Mouse (Mus musculus): ENCODE results near the gene Slc22a20. TPM values are rescaled to one million over a fixed set of nuclear protein-coding genes. Genes with fewer than 3 reads are reported as not detected.
A peak's percentile ranks its signal among the peaks of the same experiment; 100 is the strongest.

Gene Slc22a20
- total RNA-seq, 2 experiments from 2014 or later: not detected

DNA sequence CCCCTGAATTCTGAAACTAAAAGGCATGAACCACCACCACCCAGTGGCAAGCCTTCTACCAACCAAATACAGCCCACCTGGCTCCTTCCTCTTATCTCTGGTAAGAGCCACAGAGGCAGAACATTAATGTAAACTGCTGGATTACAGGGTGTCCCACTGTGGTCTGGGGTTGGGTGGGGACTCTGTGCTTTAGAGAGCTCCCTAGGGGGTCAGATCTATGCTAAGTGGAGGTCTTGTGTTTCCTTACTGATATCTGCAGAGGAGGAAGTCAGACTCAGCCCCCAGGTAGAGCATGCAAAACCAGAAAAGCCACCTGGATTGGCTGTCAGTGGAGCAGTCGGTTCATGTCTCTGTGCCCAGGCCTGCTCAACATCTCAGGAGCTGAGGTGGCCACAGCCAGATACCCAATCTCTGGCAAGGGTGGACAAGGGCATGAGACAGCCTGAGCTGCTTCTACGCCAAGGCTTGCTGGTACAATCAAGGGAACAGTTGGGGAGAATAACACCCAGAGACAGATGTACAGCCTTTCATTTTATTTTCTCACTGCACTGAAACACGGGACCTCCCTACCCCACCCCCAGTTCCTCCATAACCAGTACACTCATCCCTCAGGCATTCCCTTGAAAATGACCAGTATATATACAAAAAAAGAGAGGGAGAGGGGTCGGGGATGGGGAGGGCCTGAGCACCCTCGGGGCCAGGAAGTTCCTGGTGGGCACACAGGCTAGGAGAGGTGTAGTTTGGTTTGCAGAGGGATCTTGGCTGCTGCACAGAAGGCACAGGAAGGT, 2.3 kb upstream of the Slc22a20 start:
- Histone ChIP-seq H3K4me3 (no peak overlapping the region), H3K27ac (no peak overlapping the region)
- DNase-seq (ENCODE audit: extremely low spot score in 1 of 2, low spot score in 2 of 2): no peak
- TF ChIP-seq CTCF (IDR thresholded peaks at IDR 0.05): no peak
- intact Hi-C loops (cut with DNase I): no loop called here

DNA sequence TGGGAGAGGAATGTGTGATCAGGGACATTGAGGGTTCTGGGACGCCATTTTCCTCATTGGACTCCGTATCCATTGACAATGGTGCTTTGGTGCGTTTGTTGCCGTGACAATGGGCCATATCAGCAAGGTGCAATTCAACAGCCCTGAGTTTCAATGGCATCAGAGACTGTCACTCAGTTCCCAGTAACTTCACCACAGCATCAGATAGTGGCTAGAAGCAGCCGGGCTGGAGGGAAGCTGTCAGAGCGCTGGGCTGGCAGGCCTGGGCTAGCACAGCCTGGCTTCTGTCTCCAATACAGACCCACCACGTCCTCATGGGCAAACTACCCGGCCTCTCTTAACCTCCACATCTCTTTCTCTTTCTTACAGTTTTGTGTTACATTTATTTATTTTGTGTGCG, 5.5 kb downstream of the Slc22a20 start:
- Histone ChIP-seq H3K27ac (no peak overlapping the region), H3K4me3 (no peak overlapping the region)
- intact Hi-C loops (cut with DNase I): loop anchor here (5.0 kb wide), 1 partner anchor 337 kb away; no protein-coding TSS in a partner anchor
- no peak for TF ChIP-seq CTCF (IDR thresholded peaks at IDR 0.05)
- no peak for DNase-seq (ENCODE audit: extremely low spot score in 1 of 2, low spot score in 2 of 2)

DNA sequence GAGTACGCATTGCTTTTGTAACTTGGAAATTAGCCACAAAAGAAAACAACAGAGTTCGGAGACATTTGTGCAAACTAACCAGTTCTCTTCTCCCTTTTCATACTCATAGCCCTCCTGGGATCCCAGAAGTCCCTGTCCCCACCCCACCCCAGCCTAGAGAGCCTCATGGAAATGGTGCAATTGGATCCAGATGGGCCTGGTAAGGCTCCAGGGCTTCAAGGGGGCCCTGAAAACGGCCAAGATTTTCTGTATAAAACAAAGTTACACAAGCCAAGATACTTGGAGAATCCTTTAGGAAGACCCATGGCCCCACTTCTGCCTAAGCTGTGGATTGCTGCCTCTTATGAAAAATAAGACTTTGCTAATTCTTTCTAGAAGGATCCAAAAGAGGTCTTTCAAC, 8.2 kb downstream of the Slc22a20 start:
- H3K27ac ChIP-seq: no peak overlapping the region
- TF ChIP-seq CTCF (IDR thresholded peaks at IDR 0.05): no peak
- no peak for DNase-seq (ENCODE audit: extremely low spot score in 1 of 2, low spot score in 2 of 2)
- intact Hi-C loops (cut with DNase I): loop anchor here (2.0 kb wide), 1 partner anchor 49 kb away; no protein-coding TSS in a partner anchor
- H3K4me3 ChIP-seq: no peak overlapping the region

DNA sequence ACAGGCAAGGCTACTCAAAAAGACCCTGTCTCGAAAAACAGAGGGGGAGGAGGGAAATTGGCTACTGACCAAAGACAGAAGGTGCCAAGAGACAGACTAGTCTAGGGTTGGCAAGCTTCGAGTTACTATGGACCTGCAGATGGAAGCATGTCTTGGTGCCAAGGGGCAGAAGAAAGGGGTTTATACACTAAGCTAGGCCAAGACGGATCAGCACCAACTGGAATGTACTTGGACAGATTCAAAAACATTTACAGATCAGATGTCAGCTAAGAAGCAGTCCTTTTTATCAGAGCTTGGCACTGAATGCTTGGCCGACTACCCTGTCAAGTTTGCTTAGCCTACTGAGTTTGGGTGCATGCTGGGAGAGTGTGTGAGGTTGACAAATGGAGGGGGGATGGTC, 10.3 kb downstream of the Slc22a20 start:
- TF ChIP-seq CTCF (IDR thresholded peaks at IDR 0.05): no peak
- intact Hi-C loops (cut with DNase I): no loop called here
- Histone ChIP-seq H3K4me3 (no peak overlapping the region), H3K27ac (no peak overlapping the region)
- DNase-seq (ENCODE audit: extremely low spot score in 1 of 2, low spot score in 2 of 2): no peak

DNA sequence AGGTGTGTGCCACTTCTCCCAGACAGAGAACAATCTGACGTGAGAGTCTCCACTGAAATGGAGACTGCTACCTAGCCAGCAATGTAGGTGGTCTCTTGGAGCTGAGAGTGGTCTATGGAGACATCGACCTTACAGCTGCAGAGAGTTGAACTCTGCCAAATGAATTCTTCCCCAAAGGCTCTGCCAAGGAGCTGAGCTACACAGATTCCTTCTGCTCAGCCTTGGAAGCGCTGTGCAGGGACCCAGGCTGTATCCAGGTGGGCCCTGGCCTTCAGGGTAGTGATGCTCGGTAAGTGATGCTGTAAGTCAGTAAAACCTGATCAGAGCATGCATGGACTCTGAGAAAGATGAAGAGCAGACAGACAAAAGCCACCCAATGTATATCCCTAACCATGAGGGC, 10.8 kb downstream of the Slc22a20 start:
- Histone ChIP-seq H3K27ac (no peak overlapping the region), H3K4me3 (no peak overlapping the region)
- intact Hi-C loops (cut with DNase I): no loop called here
- DNase-seq (ENCODE audit: extremely low spot score in 1 of 2, low spot score in 2 of 2): no peak
- no peak for TF ChIP-seq CTCF (IDR thresholded peaks at IDR 0.05)

GRCm38 (mm10) chr19:5967664-5968063, 18.3 kb downstream of the Slc22a20 start:
- no peak for DNase-seq (ENCODE audit: extremely low spot score in 1 of 2, low spot score in 2 of 2)
- Histone ChIP-seq H3K27ac (no peak overlapping the region), H3K4me3 (no peak overlapping the region)
- intact Hi-C loops (cut with DNase I): no loop called here
- TF ChIP-seq CTCF (IDR thresholded peaks at IDR 0.05): no peak

- intact Hi-C loops (cut with DNase I): no loop called here
Observed at GRCm38 (mm10) chr19:5966786-5967185, 19.2 kb downstream of the Slc22a20 start.

GRCm38 (mm10) chr19:5965910-5966309, 20.0 kb downstream of the Slc22a20 start:
- intact Hi-C loops (cut with DNase I): loop anchor here (1.0 to 2.0 kb wide), 3 partner anchors 52 to 161 kb away; partner anchors contain the start of gene Syvn1
- H3K27ac ChIP-seq: no peak overlapping the region
- no peak overlapping the region for H3K4me3 ChIP-seq
- TF ChIP-seq CTCF (IDR thresholded peaks at IDR 0.05): no peak
- DNase-seq (ENCODE audit: extremely low spot score in 1 of 2, low spot score in 2 of 2): no peak

More at GRCm38 (mm10) chr19:5966786-5967185, 19.2 kb downstream of the Slc22a20 start:
- DNase-seq (ENCODE audit: extremely low spot score in 1 of 2, low spot score in 2 of 2): no peak
- Histone ChIP-seq H3K4me3 (no peak overlapping the region), H3K27ac (no peak overlapping the region)
- no peak for TF ChIP-seq CTCF (IDR thresholded peaks at IDR 0.05)

GRCm38 (mm10) chr19:5965280-5965679, 20.7 kb downstream of the Slc22a20 start:
- intact Hi-C loops (cut with DNase I): loop anchor here (1.0 to 2.0 kb wide), 3 partner anchors 53 to 162 kb away; partner anchors contain the start of gene Syvn1
- peak; percentile 58 to 66 for DNase-seq (ENCODE audit: extremely low spot score in 1 of 2, low spot score in 2 of 2)
- TF ChIP-seq CTCF (IDR thresholded peaks at IDR 0.05): peak; percentile 85
- H3K4me3 ChIP-seq: no peak overlapping the region
- H3K27ac ChIP-seq: no peak overlapping the region

DNA sequence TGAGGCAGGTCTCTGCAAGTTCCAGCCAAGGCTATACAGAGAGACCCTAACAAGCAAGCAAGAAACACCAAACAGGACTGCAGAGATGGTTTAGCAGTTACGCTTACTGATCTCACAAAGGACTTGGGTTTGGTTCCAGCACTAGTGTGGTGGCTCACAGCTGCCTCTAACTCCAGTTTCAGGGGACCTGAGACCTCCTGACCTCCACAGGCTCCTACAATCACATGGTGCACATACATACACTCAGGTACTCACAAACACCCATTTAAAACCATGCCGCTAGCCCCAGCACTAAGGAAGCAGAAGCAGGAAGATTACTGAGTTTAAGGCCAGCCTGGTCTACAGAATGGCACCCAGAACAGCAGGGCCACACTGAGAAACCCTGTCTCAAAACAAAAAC, 21.1 kb downstream of the Slc22a20 start:
- no peak overlapping the region for H3K27ac ChIP-seq
- intact Hi-C loops (cut with DNase I): loop anchor here (1.0 to 2.0 kb wide), 3 partner anchors 53 to 162 kb away; partner anchors contain the start of gene Syvn1
- no peak overlapping the region for H3K4me3 ChIP-seq
- no peak for TF ChIP-seq CTCF (IDR thresholded peaks at IDR 0.05)
- DNase-seq (ENCODE audit: extremely low spot score in 1 of 2, low spot score in 2 of 2): no peak

DNA sequence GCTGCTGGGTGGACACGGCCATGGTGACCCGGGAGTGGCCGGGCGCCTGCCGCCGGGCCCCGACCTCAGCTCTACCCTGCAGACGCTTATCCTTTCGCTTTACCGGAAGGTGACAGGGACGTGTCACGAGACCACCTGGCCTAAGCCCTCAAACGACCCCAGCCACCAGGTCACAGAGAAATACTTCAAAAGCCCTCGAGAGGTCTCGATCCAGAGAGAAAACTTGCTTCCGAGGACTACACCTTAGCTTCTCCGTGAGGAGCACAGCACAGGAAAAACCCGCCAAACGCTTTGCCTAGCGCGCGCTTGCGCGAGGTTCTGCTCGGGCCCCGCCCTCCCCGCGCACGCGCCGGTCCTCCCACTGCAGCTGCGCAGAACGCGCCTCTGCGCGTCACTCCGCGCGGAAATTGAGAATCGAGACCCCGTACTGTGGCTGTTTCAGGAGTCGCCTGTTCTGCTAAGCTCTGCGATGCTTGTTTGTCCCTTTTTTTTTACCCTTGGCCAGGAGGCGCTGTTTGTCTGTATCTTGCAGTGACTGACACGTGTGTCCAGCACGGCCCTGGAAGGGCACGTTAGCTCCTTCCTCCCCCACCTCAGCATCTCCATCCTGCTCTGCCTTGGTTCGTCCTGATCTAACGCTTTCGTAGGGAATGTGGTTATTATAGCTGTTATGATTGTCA, 21.9 kb downstream of the Slc22a20 start, which contains the start of gene Pola2:
Pola2 (minus strand) TSS at position 320 of the 680 bp plus-strand sequence.
- peak; percentile 86 to 90 for DNase-seq (ENCODE audit: extremely low spot score in 1 of 2, low spot score in 2 of 2)
- intact Hi-C loops (cut with DNase I): loop anchor here (2.0 kb wide), 2 partner anchors 83 to 163 kb away; partner anchors contain the start of gene Syvn1
- peak within 1 kb of the TSS; percentile 84 for H3K27ac ChIP-seq
- no peak for TF ChIP-seq CTCF (IDR thresholded peaks at IDR 0.05)
- peak within 1 kb of the TSS; percentile 65 for H3K4me3 ChIP-seq

DNA sequence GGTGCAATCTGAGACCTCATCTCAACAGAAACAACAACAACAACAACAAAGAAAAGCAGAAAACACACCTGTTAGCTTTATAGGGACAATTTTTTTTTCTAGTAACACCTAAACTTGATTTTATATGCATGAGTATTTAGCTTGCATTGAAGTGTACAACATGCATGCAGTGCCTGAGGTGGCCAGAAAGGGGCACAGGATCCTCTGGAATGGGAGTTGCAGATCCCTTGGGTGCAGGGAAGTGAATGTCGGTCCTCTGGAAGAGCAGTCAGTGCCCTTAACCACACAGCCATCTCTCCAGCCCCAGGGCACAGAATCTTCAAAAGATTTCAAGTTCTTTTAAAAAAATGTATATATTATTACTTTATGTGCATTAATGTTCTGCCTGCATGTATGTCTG, 23.3 kb downstream of the Slc22a20 start:
- intact Hi-C loops (cut with DNase I): no loop called here
- Histone ChIP-seq H3K4me3 (no peak overlapping the region), H3K27ac (no peak overlapping the region)
- no peak for DNase-seq (ENCODE audit: extremely low spot score in 1 of 2, low spot score in 2 of 2)
- no peak; the same call in 1 of the 2 replicates for TF ChIP-seq CTCF (IDR thresholded peaks at IDR 0.05)

Data from left cerebral cortex, adult 2 months (tissue).